Mouse (Mus musculus) thymus, postnatal 14 days (tissue): ENCODE measurements around the gene Ccl25.
"Not testable (repeated sequence)": the region's sequence is repeated elsewhere in the genome, so short reads cannot be mapped to it uniquely, and the experiment has no call there.

Experiments
- DNase-seq: peaks from one replicate; pipeline ENCODE4 v3.0.0; 2021

Ccl25 gene

DNA sequence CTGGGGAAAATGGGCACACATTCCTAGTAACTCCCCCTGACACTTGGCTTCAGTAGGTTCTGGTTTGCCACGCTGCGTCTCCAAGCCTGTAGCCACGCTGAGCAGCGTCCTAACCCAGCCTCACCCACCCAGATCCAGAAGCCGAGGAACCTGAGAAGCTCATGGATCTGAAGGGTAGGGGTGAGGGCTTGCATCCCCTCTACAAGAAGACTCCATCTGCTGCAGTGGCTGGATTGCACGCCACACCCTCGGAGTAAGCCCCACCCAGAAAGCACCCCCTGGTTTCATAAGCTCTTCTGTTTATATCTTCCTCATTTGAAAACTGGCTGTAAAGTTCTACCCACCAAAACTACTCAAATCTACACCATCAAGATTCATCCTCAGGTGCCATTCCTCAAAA lies 22.7 kb downstream of the Ccl25 start:
- DNase-seq = no peak

DNA sequence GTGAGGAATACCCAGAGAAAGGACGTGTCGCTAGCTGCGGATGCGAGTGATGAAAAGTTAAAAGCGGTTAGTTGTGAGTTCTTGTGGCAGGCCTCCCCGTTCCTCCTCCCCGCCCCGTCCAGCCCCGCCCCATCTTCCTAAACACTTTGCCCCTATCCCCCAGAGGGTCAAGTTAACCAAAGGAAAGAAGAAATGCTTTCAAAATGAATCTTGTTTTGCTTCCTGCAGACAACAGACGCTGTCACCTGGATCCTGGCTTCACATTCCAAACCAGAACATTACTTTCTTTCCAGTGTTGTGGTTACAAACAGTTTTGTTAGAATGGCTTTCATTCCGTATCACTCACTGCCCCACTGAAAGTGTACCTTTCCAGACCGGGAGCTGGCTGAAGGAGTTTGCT lies 23.3 kb downstream of the Ccl25 start:
- DNase-seq = no peak

DNA sequence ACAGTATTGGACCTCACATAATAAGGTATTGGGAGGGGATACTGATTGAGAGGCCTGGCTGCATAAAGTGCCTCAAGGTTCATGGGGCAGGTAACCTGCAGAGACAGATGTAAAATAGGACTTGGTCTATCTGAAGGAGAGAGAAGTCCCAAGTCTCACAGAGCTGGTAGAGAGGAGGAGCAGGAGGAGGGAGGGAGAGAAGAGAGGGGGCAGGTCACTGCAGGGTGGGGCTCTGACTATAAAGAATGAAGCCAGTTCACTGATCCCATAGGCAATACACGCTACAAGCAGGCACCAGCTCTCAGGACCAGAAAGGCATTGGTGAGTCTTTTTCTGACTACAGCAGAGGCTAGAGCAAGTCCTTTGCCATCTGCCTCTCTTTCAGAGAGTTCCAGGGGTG lies 24.3 kb downstream of the Ccl25 start:
- DNase-seq = no peak

DNA sequence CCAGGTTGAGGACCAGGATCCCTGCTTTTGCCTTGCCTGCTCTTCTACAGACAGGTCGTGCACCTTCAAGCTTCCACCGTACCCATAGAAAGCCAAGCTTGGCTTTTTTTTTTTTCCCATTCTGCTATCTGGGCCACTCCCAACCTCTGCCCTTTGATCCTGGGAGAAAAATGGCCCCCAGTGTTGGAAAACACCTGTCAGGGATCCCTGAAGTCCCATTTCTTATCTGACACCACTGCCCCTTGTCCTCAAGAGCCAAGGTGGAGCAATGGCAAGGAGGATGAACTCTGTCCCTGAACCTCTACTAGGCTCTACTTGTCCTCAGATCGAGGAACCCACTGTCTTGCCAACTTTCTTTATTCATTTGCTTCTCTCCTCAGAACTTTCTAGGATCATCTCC lies 25.6 kb downstream of the Ccl25 start:
- DNase-seq = no peak

DNA sequence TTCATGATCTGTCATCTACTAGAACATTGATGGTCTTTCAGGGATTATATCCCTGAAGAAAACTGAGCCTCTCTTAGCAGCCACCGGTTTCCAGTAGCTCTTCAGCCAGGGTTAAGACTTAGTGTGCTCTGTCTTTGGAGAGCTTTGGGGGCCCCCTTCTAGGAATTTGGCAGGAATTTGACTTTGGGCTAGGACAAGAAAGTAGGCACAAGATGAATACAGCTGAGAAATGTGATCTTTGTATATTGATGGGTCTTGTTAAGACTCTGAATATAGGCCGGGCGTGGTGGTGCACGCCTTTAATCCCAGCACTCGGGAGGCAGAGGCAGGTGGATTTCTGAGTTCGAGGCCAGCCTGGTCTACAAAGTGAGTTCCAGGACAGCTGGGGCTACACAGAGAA lies 27.6 kb downstream of the Ccl25 start:
- DNase-seq = not testable (repeated sequence)

DNA sequence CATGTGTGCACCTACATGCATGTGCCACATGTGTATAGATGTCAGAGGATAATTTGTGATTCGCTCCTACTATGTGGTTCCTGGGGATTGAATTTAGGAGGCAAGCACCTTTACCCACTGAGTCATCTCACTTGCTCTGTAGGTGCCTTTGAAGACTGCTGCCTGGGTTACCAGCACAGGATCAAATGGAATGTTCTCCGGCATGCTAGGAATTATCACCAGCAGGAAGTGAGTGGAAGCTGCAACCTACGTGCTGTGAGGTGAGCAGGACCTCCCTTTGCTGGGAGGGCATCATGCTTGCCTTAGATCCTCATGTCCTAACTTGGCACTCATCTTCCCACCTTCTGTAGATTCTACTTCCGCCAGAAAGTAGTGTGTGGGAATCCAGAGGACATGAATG lies 28.7 kb downstream of the Ccl25 start:
- no peak for DNase-seq

DNA sequence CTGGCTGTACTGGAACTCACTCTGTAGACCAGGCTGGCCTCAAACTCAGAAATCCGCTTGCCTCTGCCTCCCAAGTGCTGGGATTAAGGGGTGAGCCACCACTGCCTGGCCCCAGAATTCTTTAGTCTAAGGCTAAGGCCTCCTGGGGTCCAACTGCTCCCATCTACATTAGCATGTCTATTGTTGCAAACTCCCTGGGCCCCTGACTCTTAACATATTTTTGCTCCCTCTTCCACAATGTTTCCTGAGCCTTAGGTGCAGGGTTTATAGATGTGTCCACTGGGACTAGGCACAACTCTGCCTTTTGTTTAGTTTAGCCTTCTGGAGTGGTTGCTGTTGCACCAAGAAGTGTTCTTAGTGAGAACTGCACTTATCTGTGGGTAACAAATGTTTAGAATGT lies 29.5 kb downstream of the Ccl25 start:
- DNase-seq = no peak

DNA sequence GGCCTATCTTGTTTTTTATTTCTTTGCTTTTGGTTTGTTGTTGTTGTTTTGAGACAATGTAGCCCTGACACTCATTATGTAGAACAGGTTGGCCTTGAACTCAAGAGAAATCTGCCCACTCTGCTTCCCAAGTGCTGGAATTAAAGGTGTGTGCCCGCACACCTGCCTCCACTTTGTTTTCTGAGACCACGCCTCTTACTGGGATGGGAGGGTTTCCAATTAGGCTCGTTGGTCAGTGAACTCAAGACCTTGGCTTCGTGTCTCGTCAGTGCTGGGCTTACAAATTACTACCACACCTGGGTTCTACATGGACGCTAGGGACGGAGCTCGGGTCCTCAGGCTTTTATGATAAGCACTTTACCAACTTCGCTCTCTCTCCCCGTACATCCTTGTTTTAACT lies 30.4 kb downstream of the Ccl25 start:
- DNase-seq = no peak

DNA sequence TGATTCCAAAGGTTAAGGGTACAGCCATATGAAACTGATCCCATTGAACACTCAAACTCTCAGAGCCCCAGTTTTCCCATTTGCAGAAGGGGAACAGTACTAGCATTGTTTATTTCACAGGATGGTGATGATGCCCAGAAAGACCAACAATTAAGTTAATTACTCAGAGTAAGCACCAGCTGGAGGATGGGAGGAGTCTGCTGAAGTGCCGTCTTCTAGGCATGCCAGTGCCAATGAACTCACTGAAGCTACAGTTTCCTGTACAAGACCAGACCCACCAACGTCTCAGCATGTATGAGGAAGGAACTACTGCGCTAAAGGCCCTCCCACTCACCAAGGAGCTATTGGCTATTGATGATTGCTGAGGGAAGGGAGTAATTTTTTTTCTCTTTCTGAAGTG lies 34.4 kb downstream of the Ccl25 start:
- no peak for DNase-seq

DNA sequence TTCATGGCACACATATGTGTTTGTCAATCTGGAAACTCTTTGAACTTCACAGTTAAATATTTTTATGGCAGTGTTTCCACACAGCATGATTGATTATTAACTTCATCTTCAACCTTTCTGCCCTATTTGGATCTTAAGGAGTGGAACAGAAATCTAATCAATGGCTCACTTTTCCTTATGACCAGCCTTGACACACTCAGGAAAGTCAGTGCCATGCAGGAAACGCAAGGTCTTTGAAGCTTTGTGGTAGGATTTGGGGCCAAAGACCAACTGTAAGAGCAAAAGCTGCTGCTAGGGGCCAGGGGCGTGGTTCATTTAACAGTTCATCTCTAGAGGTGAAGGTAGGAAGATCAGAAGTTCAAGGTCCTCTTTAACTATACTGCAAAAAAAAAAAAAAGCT lies 35.9 kb downstream of the Ccl25 start:
- no peak for DNase-seq

DNA sequence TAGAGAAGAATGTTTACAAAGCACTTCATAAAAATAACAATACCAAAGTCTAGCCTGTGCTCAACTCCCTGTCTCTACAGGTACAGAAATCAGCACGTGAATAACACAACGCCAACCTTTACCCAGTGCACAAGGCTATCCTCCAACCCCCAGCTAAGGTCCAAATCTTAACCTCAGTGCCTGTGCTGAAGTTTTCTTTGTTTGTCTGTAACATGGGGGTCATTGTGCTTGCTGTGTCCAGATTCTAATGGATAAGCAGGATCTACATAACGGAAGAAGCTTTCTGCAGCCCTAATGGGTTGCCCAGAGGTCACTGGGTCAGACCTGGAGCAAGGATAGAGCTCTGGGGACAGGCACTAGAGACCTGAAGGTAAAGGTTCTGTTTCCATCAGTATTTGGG lies 41.2 kb downstream of the Ccl25 start:
- DNase-seq = no peak

DNA sequence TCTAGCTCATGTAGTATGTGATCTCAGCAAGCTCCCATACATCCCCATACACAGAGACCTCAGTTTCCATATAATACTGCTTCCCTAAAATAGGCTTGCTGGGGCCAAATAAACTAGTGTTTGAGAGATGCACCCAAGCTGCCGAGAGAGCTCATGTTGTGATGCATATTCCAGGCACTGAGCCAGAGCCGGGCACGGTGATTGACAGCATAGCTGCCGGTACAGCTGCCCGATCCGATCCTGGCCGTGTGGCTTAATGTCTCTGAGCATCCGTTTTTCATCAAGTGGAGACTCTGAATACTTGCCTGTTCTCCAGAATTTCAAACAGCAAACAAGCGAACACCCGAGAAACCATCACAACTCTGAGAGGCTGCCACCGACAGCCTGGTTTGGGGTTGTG lies 42.8 kb downstream of the Ccl25 start:
- DNase-seq = no peak

DNA sequence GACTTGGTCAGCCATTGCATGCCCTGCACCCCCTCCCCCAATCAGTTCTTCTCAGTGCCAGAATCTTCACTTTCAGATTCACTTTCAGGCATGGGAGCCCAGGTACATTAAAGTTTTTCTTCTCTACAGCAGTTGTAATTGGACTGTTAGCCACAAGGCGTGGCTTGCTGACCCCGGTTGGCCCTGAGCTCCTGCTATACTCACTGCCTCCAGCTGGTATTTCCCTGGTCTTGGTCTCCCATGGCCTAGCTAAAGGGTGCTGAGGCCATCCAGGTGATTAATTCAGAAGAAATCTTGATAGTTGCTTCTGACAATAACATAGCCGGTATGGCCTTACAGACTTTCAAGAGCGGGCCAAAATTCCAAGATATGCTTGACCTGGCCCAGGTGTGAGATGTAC lies 43.5 kb downstream of the Ccl25 start:
- DNase-seq = no peak

DNA sequence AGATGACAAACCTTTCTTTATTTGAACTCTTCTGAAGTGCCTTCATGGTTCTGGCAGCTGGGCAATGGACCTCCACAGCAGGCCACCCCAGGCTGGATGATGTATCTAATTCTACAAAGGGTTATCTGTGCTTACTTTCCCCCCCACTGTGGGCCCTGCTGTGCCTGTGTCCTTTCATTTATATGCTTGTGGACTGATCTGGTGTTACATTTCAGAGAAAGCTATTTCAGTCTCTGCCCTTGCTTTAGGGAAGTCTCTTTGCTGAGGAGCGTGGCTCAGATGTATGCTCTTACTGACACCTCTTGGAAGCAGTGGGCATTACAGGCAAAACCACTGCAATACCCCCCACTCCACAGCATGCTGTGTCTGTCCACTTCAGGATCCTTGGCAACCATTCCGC lies 45.1 kb downstream of the Ccl25 start:
- DNase-seq = peak; percentile 43

DNA sequence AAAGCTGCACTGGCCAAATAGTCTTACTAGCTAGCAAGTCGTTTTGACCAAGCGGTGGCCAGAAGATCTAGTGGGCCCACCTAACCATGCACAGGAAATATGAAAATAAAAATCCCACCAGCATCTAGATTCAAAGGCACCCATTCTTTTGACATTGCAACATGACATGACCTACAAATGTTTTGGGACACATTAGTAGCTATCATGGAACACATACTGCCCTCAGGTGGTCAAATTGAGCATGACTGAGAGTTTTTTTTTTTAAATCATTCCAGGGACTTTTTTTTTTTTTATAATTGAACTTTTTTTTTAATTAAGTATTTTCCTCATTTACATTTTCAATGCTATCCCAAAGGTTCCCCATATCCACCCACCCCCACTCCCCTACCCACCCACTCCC lies 47.6 kb downstream of the Ccl25 start:
- no peak for DNase-seq

DNA sequence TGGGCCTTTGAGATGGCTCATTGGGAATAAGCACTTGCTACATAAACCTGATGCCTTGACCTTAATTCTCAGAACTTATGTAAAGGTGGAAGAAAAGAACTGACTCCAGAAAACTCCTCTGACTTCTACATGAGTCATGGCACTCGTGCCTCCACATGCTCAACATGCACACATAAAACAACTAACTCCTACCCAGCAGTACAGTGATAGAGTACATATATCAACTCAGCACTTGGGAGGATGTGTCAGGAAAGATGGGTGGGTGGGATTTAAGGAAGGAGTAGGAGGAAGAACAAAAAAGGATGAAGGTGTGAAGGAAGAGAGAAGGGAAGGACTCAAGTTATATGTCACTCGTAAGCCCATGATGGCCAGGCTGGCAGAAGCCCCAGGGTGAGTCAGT lies 76.4 kb downstream of the Ccl25 start:
- DNase-seq = no peak

DNA sequence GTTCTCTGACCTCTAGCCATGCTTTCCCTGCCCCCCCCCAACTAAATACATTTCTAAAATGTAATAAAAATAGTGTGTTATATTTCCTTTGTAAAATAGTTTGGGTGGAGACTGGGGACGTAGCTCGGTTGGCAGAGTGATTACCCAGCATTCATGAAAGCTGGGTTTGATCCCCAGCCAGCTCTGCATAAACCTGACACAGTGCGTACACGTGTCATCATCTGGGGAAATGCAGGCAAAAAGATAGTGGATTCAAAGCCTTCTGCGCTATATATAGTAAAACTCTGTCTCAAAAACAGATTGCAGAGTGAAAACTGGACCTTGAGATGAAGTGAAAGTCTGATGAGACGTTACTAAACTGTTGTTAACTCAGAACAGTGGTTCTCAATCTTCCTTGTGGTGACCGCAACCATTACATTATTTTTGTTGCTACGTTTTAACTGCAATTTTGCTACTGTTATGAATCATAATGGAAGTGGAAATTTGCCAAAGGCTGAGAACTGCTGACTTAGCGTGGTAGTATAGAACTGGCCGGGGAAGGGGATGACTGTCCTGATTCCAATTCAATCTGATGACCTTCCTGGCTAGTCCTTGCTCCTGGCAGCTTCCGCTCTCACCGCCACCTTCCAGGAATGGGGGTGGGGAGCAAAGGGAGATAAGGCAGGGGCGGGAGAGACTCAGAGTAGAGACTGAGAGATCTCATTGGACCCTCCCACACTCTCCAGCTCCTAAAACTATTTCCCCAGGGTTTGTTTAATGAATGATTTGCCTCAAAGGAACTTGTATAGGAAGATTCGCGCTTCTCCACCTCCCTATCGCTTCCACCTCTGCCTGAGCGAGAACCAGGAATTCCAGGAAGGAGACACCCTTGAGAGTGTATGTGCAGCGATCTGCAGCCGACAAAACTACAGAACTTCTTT lies 79.2 kb downstream of the Ccl25 start:
- DNase-seq = no peak

DNA sequence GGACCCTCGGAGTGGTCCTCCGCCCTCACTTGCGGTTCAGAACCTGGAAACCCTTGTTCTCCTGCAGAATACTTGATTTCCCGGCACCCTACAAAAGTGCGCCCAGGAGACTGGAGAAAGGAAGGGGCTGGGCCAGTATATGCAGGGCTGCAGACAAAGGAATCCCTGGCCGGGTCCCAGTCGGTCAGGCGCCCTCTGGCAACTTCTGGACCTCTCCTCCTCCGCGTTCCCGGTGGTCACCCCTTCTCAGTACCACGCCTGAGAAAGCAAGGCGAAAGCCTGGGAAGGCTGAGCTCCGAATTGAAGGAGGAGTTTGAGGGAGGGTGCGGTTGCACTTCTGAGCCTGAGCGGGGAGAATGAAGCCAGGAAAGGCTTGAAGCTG lies 79.9 kb downstream of the Ccl25 start:
- DNase-seq = no peak

DNA sequence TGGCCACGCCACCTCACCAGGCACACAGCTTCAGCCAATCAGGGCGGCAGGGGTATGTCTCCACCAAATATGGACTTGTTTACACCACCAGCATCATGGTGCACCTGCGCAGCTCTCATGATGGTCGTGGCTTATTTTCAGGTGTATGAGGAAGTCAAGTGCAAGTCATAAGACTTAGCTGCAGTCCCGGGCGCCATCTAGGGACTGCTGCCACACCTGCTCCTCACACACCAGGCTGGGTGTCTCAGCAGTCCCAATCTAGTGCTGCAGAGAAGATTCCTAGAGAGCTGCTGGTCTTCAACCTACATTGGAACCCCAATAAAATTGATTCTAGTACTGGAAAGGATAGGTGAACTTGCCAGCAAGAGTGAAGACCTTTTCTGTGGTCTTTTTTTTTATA lies 83.4 kb downstream of the Ccl25 start:
- not testable (repeated sequence) for DNase-seq
